Mouse (Mus musculus) limb, embryonic 11.5 days (tissue): Measurements from ENCODE around the gene Ddt. TPM values are rescaled to one million over a fixed set of nuclear protein-coding genes. Genes with fewer than 3 reads are reported as not detected.

Source experiments
- ATAC-seq: fragments of 200-750 bp; cut with Nextera tagmentation; 2 replicates; pipeline ENCODE4 v1.8.0; 2017; ENCODE audit warnings: low read depth; ENCODE audit not compliant: insufficient number of reproducible peaks, low FRiP score, low TSS enrichment
- DNase-seq: peaks from one replicate; pipeline ENCODE4 v3.0.0-alpha.2; 2015; ENCODE audit warnings: low spot score
- H3K27ac ChIP-seq: fragments of 300-500 bp; sonication (generic); replicated peaks from 2 replicates; pipeline ENCODE4 v1.5.1; 2014; ENCODE audit warnings: low read depth, mild to moderate bottlenecking, low read length
- H3K27me3 ChIP-seq: fragments of 300-500 bp; sonication (generic); 2 replicates; pipeline ENCODE4 v1.6.1; 2014; ENCODE audit warnings: mild to moderate bottlenecking, low read length, mixed read lengths; ENCODE audit not compliant: control insufficient read depth, insufficient read depth
- H3K36me3 ChIP-seq: fragments of 300-500 bp; sonication (generic); 2 replicates; pipeline ENCODE4 v1.6.1; 2014; ENCODE audit warnings: mild to moderate bottlenecking, low read length, moderate library complexity, mixed read lengths; ENCODE audit not compliant: control insufficient read depth, insufficient read depth
- H3K4me1 ChIP-seq: fragments of 300-500 bp; sonication (generic); 2 replicates; pipeline ENCODE4 v1.6.1; 2014; ENCODE audit warnings: low read length, mixed read lengths; ENCODE audit not compliant: control insufficient read depth, insufficient read depth
- H3K4me2 ChIP-seq: fragments of 300-500 bp; sonication (generic); 2 replicates; pipeline ENCODE4 v1.6.1; 2014; ENCODE audit warnings: low read depth, mild to moderate bottlenecking, moderate library complexity; ENCODE audit not compliant: severe bottlenecking
- H3K4me3 ChIP-seq: fragments of 300-500 bp; sonication (generic); 2 replicates; pipeline ENCODE4 v1.5.1; 2014; ENCODE audit warnings: low read depth, low read length
- H3K9ac ChIP-seq: fragments of 300-500 bp; sonication (generic); 2 replicates; pipeline ENCODE4 v1.6.1; 2014; ENCODE audit warnings: mild to moderate bottlenecking, low read length
- H3K9me3 ChIP-seq: fragments of 300-500 bp; sonication (generic); 2 replicates; pipeline ENCODE4 v1.6.1; 2016; ENCODE audit warnings: low read length; ENCODE audit not compliant: control insufficient read depth
- WGBS: fragments of 180-500 bp; shearing (Covaris S2); extraction: QIAGEN DNeasy Blood & Tissue Kit; methylation state at CpG from one replicate; pipeline ENCODE4 v1.1.7; 2014; 5-methylcytosine and 5-hydroxymethylcytosine counted together
- polyA plus RNA-seq: library from polyadenylated mRNA; unstranded; fragments of >200 nt; fragmentation: Nextera tagmentation; extraction: Ambion mirVana; gene quantifications from 2 replicates; pipeline ENCODE4 v1.2.1, GENCODE M21; 2014

The Ddt gene
- polyA plus RNA-seq, 1 experiment from 2014 or later = 107 TPM

GRCm38 (mm10) chr10:75763682-75764518 is 9.3 kb downstream of the Ddt start, which contains the start of gene Cabin1:
Cabin1 (minus strand) TSS chr10:75764341.
- no peak within 1 kb of the TSS for H3K27ac ChIP-seq
- peak within 1 kb of the TSS; percentile 82 for H3K4me2 ChIP-seq
- peak within 1 kb of the TSS; percentile 79 for H3K9ac ChIP-seq
- ATAC-seq (peak; percentile 96), DNase-seq (peak; percentile 99)
- H3K36me3 ChIP-seq = no peaks in the 10 kb centered on the region
- H3K27me3 ChIP-seq = no peaks in the 10 kb centered on the region
- under 1% methylated on average over 61 of the region's 61 CpGs for WGBS
- no peaks in the 10 kb centered on the region for H3K9me3 ChIP-seq
- peak within 1 kb of the TSS; percentile 53 for H3K4me3 ChIP-seq
- peaks cover 3% of the 10 kb centered on the region; the same call in 1 of the 2 replicates for H3K4me1 ChIP-seq

GRCm38 (mm10) chr10:75762413-75762812 is 10.8 kb downstream of the Ddt start:
- Histone ChIP-seq H3K9me3 (no peaks in the 10 kb centered on the region), H3K4me1 (peaks cover 3% of the 10 kb centered on the region; the same call in 1 of the 2 replicates), H3K4me2 (no peak overlapping the region), H3K9ac (no peak overlapping the region), H3K4me3 (no peak overlapping the region), H3K27me3 (no peaks in the 10 kb centered on the region), H3K27ac (no peak overlapping the region), H3K36me3 (0 out of 2 replicates have a peak, but pooled peaks cover 2% of the 10 kb centered on the region)
- no peak for ATAC-seq
- DNase-seq = no peak
- WGBS = 98% methylated on average over 3 of the region's 3 CpGs

GRCm38 (mm10) chr10:75760311-75760710 is 12.9 kb downstream of the Ddt start:
- WGBS = 88% methylated on average over 3 of the region's 3 CpGs
- Histone ChIP-seq H3K4me3 (no peak overlapping the region), H3K27ac (no peak overlapping the region), H3K9me3 (no peaks in the 10 kb centered on the region), H3K4me2 (no peak overlapping the region), H3K4me1 (peaks cover 3% of the 10 kb centered on the region; the same call in 1 of the 2 replicates), H3K9ac (no peak overlapping the region), H3K27me3 (no peaks in the 10 kb centered on the region), H3K36me3 (0 out of 2 replicates have a peak, but pooled peaks cover 4% of the 10 kb centered on the region)
- ATAC-seq = no peak
- no peak for DNase-seq

GRCm38 (mm10) chr10:75756719-75757118 is 16.5 kb downstream of the Ddt start:
- Histone ChIP-seq H3K9me3 (no peaks in the 10 kb centered on the region), H3K36me3 (peaks cover 11% of the 10 kb centered on the region), H3K27ac (no peak overlapping the region), H3K4me3 (no peak overlapping the region), H3K9ac (no peak overlapping the region), H3K4me2 (no peak overlapping the region), H3K4me1 (no peaks in the 10 kb centered on the region), H3K27me3 (no peaks in the 10 kb centered on the region)
- 93% methylated on average over 11 of the region's 11 CpGs for WGBS
- ATAC-seq = no peak
- DNase-seq = no peak

- DNase-seq = peak; percentile 87
Observed at GRCm38 (mm10) chr10:75744017-75744416, 29.2 kb downstream of the Ddt start.

GRCm38 (mm10) chr10:75743369-75743768 is 29.8 kb downstream of the Ddt start:
- Histone ChIP-seq H3K4me1 (no peaks in the 10 kb centered on the region), H3K36me3 (peaks cover 24% of the 10 kb centered on the region), H3K4me2 (no peak overlapping the region), H3K27me3 (no peaks in the 10 kb centered on the region), H3K9me3 (no peaks in the 10 kb centered on the region), H3K9ac (no peak overlapping the region), H3K4me3 (no peak overlapping the region), H3K27ac (no peak overlapping the region)
- DNase-seq (no peak), ATAC-seq (no peak)
- 93% methylated on average over 12 of the region's 12 CpGs for WGBS

More at GRCm38 (mm10) chr10:75744017-75744416, 29.2 kb downstream of the Ddt start:
- Histone ChIP-seq H3K9me3 (no peaks in the 10 kb centered on the region), H3K27ac (no peak overlapping the region), H3K27me3 (no peaks in the 10 kb centered on the region), H3K4me3 (no peak overlapping the region), H3K4me1 (no peaks in the 10 kb centered on the region), H3K9ac (no peak overlapping the region), H3K36me3 (peaks cover 24% of the 10 kb centered on the region), H3K4me2 (no peak overlapping the region)
- no peak for ATAC-seq
- WGBS = 45% methylated on average over 3 of the region's 3 CpGs

- Histone ChIP-seq H3K9me3 (no peaks in the 10 kb centered on the region), H3K4me1 (no peaks in the 10 kb centered on the region), H3K4me3 (no peak overlapping the region), H3K9ac (no peak overlapping the region), H3K27ac (no peak overlapping the region), H3K36me3 (peaks cover 18% of the 10 kb centered on the region), H3K4me2 (no peak overlapping the region), H3K27me3 (no peaks in the 10 kb centered on the region)
- ATAC-seq (no peak), DNase-seq (no peak)
- WGBS = 95% methylated on average over 3 of the region's 3 CpGs
Observed at GRCm38 (mm10) chr10:75740866-75741265, 32.3 kb downstream of the Ddt start.

- H3K4me1 ChIP-seq = no peaks in the 10 kb centered on the region
- ATAC-seq (no peak), DNase-seq (no peak)
- no peak overlapping the region for H3K27ac ChIP-seq
- H3K27me3 ChIP-seq = no peaks in the 10 kb centered on the region
- H3K4me3 ChIP-seq = no peak overlapping the region
- peaks cover 21% of the 10 kb centered on the region; the same call in 1 of the 2 replicates for H3K36me3 ChIP-seq
- WGBS = 92% methylated on average over 7 of the region's 7 CpGs
- no peaks in the 10 kb centered on the region for H3K9me3 ChIP-seq
- no peak overlapping the region for H3K4me2 ChIP-seq
- no peak overlapping the region for H3K9ac ChIP-seq
Observed at GRCm38 (mm10) chr10:75725449-75725848, 47.8 kb downstream of the Ddt start.
